Mouse (Mus musculus): Measurements from ENCODE around the gene S100a3.

The S100a3 gene

DNA sequence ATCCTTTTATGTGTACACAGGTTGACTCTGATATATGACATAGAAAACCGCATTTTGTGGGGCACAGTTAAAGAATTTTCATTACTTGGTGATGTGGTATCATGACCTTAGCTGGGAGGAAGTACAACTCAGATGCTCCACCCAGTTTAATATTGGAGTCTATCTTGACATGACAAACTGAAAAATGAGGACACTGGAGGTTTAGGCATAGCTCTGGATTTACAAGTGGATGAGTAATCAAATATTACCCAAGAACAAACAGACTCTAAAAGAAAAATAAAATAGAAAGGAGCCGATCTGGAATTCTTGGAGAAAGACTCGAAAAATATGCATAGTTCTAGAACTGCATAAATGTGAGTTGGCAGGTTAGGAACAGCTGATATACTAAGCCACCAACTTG is 14.9 kb downstream of the S100a3 start:
- DNase-seq = no peak

DNA sequence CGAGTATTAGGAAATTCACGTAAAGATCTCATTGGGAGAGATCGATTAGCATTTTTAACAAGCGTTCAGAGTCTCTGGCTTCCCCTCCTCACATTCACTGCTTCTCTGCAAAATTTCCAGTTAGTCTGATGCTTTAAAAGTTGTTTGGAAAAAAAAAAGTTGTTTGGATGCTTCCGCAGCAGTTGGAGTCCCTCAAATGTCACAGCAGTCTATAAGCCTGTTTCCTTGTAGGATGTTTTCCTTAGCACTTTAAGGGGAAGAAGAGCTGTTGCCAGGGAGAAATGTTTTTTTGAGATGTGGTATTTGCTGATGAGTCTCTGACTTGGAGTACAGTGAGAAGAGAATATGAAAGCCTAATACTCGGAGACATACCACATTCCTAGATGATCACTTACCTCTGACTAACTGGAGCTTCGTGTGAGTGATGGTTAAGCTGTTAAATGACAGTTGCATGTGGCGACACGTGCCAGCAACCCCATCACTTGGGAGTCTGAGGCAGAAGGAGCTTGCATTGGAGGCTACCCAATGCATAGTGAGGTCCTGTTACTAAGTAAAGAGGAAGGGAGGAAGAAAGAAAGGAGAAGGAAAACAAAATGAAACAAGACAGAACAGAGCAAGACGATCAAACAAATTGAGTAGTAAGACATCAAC is 16.1 kb downstream of the S100a3 start:
- DNase-seq = no peak

DNA sequence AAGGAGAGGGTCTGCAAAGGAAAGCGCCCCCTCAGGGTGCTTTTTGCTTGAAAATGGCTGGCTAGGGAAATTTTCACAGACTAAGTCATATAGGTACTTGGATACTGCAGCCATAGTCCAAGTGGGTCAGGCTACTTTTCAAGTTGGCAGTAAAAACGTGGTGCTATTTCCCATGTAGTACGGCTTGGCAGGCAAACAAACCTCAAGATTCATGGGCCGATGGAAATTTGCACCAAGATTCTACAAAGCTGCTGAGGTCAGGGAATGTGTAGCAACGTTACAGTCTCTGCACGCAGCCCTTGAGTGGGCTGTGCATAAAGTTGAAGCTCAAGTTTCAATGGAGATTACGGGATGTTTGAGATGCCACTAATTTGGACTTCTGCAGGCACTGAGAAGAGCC is 19.1 kb downstream of the S100a3 start:
- no peak for DNase-seq

DNA sequence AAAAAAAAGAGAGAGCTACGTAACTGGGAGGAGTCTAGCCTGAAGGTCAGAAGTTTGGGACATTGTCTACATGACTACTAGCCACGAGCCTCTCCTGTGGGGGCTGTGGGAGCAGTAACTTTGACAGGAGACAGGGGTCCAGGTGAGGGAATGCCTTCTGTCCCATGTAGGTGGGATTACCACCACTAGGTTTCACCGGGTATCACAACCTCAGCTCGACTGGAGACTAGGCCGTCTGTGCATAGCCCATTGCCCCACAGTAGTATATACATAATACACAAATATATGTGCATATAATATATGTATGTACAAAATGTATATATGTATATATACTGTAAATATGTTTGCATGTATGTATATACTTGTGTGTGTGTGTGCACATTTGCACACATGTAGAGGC is 20.8 kb downstream of the S100a3 start:
- no peak for DNase-seq

DNA sequence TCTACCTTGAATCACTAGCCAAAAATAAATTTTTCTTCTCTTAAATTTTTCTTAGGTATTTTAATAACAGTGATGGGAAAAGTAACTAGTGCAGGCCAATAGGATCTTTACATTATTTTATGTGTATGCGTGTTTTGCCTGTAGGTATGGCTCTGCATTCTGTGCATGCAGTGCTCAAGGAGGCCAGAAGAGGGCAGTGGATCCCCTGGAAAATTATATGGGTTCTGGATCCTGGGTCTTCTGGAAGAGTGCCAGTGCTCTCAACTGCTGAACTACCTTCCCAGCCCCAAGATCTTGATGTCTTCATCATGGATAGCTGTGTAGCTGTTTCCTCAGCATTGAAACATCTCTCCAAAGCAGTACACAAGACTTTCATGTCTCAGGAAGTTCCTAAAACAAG is 21.8 kb downstream of the S100a3 start:
- peak; percentile 30 to 42 for DNase-seq

DNA sequence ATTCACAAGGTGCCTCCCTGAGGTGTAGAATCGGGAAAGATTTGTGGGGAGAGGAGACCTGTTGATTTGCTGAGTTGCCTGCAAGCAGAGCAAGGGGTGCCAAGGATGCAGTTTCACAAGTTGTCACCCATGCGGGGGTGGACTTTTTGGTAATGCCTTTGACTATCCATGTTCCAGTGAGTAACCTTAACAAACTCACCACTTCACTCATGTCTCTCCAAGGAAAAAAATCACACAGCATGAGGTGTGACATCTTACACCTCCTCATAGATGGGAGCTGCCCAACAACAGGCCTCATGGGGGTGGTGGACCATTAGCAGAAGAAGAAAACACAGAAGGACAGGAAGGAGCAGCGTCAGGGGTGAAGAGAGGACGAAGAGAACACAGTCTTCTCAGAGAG is 22.2 kb downstream of the S100a3 start:
- DNase-seq = no peak

DNA sequence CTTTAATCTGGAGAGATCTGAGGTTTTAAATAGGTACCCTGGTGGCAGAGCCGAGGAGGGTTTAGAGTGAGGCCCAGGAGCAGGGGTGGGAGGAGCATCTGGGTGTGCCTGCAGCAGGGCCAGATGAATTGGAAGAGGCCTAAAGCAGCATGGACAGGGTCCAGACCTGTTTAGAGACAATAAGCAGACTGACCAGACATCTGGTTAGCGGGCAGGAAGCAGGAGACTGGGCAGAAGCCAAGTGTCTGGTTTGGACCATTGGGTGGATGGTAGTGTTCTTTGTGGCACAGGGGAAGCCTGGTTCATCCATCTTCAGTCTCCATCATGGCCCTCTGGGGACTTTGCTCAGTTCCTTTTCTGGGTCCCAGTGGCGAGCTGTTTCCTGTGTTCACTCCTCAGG is 23.5 kb downstream of the S100a3 start:
- DNase-seq = no peak

DNA sequence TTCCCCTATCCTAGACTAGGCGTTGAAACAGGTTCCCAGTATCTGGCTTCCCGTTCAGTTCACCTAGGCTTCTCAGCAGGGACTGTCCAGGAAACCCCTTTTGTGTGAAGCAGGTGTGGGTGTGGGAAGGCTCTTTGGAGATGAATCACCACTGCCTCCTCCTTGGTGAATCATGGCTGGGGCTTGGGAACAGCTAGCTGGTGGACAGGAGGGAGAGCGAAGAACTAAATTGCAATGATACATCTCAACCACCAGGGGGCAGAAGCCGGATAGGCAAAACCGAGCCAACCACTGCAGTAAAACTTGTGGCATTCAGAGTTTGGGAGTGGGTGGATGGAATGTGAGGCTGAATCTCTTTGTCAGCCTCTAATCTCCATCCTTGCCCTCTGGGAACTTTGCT is 25.2 kb downstream of the S100a3 start:
- peak; percentile 79 to 81 for DNase-seq

DNA sequence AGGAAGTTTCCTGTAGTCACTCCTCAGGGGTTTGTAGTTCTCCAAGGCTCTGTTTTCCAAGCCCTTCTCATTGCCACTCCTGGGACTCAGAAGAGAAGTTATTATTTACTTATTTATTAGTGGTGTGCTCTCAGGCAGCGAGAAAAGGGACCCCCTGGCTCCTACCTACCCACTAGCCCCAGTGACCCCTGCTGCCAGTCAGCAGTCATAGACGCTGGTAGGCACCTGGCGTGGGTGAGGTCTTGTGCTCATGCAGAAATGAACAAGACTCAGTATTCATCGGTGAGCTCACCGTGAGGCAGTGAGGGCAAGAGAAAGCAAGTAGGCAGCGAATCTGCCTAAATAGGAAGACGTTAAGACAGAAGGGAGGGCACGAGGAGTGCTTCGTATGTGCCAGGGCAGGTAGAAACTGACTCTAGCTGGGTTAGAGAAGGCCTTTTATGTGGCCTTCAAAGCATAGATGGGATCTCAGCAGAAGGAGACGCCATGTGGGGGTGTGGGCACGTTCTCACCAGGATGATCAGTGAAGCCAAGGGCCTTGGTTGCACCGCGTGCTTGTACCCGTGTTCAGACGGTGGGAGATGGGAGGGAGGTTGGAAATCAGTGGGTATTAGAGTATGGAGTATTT is 25.8 kb downstream of the S100a3 start:
- peak in 1 of 2 experiments; percentile 56 for DNase-seq

DNA sequence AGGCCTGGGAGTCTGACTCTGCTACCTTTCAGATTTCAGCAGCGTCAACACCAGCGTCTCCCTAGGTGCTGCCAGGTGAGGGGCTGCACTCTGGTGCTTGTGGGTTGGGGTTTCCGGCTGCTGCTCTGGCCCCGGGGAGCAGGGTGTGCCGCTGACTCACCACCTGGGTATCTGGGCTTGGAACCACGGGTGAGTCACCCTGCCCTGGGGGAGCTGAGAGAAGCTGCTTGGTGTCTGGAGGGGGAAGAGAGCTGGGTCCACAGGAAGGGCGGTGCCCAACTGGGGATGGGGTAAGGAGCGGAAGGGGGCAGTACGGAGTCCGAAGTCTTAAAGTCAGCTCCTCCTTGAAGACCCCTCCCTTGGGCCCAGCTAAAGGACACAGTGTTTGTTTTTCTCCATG is 26.5 kb downstream of the S100a3 start:
- peak; percentile 91 to 95 for DNase-seq

DNA sequence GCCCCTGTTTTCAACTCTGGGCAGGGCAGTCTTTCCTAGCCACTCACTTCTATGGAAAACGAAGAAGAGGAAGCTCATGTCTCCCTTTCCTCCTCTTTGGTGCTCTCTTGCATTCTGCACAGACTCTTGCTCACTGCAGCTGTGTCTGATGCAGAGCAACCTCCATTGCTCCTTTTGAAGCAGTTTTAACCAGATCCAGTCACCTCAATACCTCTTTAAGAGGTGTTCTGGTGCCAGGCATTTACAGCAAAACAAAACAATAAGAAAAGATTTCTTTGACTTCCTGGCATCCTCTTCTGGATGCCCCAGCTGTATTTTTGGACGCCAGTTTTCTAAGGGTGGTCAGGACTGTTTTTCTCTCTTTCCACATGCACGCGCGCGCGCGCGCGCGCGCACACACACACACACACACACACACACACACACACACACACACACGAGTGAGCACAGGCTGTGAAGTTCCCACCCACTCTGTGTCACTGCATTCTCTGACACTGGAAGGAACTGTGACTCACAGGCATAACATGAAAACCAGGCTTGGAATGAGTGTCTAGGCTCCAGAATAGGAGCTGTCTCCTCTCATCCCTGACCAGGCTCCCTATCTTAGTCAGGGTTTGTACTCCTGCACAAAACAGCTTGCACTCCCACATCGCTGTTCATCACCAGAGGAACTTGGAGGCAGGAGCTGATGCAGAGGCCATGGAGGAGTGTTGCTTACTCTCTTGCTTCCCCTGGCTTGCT is 27.2 kb downstream of the S100a3 start:
- DNase-seq = peak; percentile 58 to 64

DNA sequence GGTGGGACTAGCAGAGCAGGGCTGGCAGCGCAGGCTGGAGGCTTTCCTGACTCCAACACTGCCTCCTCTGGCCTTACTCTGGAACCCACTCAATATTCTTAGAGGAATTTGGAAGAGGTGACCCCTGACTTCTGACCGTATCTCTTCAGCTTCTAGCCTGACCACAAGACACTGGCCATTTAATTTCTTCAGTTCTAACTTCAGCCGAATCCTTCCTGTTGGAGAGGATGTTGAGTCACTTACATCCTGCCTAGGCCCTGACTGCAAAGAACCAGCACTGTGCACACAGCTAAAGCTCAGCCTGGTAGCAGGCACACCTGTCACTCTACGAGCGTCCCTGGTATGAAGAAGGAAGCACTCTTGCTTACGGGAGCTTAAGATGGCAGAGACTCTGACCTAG is 29.0 kb downstream of the S100a3 start:
- DNase-seq = peak in 1 of 2 experiments; percentile 43

DNA sequence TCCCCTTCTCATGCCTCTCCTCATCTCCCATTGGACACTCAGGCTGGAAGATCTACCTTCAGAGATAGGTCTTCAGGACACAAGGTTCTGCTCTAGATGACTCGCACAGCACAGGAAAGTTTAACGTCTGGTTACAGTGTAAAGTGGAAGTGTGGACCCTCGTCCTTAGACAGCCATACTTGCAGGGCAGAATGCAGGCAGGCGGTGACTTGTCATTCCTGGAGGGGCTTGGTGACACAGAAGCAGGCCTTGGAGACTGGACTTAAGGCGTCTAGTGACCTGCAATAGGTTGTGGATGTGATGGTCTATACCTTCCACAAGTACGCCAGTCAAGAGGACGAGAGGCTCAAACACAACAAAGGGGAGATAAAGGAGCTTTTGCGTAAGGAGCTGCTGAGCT is 29.6 kb downstream of the S100a3 start, which contains the start of gene S100a2:
Gene S100a2, plus strand, starts transcription at position 301 of the 400 bp plus-strand sequence.
- DNase-seq = no peak

DNA sequence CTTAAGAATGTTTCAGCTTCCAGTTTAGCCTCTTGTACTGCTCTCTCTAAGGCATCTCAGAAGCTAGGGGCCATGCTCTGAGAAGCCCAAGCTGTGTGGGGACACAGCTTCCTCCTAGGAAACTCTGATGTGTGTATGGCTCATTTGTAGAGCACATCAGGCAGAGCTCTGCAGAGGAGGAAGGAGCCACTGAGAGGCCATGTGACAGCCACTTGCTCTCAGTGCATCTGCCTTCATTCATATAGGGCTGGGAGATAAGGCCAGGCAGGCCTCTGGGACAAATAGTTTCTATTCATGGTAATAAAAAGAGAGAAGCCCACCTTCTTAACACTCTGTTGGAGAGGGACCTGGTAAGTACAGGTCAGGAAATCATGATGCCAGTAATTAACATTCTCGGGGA is 34.1 kb downstream of the S100a3 start:
- DNase-seq = no peak

DNA sequence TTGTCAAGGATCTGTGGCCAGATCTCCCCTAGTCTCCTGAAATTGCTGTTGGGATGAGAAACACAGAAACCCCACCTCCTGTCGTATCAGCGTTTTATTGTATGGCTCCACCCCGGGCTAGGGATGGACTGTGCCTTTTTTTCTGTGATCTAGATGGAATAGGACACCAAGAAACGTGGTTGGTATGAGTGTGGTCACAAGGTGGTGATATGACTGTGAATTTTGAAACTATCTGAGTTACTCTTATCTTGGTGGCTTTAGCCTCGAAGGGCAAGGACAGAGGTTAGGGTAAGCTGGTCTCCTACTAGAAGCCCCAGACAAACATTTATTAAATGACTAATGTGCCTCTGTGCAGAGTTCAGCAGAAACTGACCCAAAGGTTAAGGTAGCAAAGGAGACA is 35.2 kb downstream of the S100a3 start:
- DNase-seq = no peak

DNA sequence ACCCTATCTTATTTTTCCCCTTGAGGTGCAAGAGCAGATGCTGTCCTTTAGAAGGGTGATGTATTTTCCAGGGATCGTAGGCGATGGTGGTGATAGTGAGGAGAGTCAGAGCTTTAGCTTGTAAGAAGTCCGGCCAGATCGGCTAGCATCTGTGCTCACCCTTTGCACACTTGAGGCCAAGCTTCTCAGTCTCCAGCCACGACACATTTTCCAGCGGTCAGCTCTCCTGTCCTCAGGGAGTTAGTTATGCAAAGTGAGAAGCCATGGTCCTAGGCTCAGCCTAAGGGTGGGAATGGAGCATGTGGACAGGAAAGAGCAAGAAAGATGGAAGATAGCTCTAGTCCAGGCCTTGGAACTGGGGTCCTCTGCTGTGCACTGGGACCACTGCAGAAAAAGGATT is 36.4 kb downstream of the S100a3 start:
- no peak for DNase-seq

DNA sequence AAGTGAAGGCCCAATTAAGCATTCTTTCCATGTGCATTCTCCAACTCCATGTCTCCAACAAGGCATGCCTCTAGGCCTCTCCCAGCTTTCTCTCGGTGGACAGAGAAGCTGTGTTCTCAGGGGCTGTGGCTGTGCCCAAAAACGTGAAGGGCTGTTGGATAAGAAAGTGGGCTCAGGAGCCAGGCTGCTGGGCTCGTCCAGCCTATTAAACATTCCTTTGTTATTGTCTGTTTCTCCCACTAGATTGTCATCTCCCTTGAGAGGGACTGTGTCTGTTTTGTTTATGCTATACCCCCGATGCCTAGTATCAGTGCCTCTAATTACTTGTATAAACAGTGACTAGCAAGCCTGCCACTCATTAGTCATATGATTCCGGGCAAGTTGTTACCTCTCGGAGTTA is 37.4 kb downstream of the S100a3 start:
- no peak for DNase-seq

DNA sequence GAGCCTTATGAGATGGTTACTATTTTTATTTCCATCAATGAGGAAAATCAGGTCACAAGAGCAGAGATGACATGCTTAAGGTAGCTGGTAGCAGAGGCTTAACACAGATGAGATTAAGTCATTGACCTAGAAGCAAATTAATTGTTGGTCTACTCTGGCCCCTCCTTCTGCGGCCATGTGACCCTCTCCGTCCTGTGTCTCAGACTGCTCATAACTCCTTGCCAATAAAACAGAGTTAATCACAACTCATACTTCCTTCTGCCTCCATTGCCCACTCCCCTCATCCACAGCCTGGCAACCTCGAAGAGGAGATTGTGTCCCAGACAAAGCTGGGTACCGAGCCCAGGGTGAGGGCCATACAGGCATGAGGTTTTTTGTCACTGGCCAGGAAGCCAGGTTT is 37.8 kb downstream of the S100a3 start:
- peak; percentile 45 to 48 for DNase-seq

DNA sequence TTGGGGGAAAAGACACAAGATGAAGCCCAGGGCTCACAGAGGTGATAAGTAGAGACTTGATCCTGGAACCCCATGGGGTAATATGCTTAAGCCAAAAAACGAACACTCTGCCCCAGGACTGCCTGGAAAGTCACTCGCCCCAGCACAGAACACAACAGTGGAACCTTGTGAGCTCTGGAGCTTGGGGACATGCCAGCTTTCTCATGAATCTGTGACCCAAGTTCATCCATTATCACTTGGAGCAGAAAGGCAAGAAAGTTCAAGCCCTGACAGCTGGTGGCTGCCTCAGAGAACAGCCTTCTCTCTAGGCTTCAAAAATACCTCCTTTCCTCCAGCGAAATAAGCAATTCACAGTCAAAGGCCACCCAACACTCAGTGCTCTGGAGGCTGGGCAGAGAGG is 39.0 kb downstream of the S100a3 start:
- DNase-seq = no peak

DNA sequence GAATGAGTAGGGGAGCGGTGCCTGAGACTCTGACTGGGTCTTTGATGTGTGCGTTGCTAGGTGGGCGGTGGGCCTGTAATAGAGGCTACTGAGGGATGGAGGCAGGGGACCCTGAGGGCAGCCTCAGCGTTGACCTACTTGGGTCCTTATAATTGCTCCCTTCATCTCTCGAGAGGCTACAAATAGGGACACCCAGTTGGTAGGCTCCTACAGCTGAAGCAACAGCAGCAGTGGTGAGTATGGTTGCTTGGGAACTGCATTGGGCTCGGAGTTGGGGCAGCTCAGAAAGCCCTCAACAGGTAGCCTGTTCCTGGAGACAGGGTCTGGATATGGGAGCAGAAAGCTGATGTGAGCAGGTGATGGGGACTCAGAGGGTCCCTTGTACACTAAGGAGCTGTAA is 39.7 kb downstream of the S100a3 start:
- DNase-seq = no peak

DNA sequence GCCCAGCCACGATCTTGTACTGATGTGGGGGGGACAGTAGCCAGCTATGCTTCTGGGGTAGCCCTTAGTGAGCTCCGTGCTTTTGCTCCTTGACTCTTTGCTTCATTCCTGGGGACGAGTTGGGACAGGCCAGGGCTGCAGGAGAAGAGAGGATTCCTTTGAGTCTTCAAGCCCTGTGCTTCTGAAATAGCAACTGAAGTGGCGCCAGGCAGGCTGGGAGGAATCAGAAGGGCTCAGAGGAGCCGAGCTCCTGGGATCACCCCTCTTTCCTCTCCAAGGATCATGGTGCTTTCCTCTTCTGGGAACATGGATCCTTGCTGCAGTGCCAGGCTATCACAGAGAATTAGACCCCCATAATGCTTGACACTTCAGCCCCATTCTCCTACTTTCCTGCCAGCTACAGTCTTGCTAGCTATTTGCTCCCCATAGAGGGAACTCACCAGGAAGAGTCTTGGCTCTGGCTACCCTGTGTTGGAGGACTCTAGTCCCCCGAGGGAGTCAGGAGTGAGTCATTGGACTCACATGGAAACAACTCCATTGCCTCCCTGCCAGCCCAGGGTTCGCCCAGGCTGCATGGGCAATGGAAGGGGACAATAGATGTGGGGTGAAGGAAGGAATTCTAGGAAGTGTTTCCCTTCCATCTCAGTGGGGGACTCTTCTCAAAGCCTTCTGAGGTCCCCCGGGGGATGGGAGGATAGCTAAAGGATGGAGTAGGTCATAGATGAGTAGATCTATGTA is 40.2 kb downstream of the S100a3 start:
- no peak for DNase-seq

DNA sequence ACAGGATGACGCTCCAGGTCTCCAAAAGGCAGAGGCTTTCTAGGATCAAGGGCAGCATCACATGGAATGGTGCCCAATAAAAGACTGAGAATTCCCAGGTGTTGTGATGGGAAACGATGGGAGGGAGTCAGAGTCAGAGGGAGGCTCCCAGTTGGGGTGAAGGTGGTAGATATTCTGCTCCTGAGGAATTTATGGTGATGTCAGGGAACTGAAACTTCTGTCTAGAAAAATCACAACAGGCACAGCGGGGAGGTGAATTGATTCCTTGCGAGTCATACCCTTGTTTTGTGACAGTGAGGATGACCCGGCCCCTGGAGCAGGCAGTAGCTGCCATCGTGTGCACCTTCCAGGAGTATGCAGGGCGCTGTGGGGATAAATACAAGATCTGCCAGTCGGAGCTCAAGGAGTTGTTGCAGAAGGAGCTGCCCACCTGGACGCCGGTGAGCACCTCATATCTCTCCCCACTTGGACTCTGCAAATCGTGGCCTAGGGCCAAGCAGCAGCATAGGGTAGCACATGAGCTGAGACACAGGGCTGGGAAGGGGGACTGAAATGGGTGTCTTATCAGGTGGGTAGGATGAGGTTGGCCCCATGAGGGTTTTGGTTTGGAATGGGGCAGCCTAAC is 41.2 kb downstream of the S100a3 start, which contains the start of gene Gm42674:
Gene Gm42674, plus strand, starts transcription at position 419 of the 625 bp plus-strand sequence.
- DNase-seq = no peak

DNA sequence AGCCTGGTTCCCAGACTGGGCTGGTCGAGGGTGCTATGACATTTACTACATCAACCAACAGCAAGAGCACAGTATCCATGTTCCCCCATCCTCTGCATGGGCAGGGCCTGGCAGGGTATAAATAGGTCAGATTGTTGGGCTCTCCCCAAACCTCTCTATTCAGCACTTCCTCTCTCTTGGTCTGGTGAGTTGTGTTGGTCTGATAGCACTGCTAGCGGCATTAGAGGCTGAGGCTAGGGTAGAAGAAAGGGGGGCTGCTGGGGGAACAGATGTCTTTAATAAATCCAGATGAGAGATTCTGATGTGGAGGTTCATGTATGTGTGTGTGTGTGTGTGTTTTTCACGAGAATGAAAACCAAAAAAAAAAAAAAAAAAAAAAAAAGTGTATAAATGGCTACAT is 43.2 kb downstream of the S100a3 start, which contains the start of gene S100a4:
Gene S100a4, plus strand, starts transcription at position 149 of the 400 bp plus-strand sequence.
- peak; percentile 58 to 63 for DNase-seq
